Mouse (Mus musculus): Measurements from ENCODE around the gene Samhd1.
A peak's percentile ranks its signal among the peaks of the same experiment; 100 is the strongest.

Gene Samhd1

GRCm38 (mm10) chr2:157073378-157074052, 61.5 kb downstream of the Samhd1 start:
- peak; percentile 26 for DNase-seq (ENCODE audit: inconsistent age in 2 of 2, low spot score in 1 of 2)

- DNase-seq (ENCODE audit: inconsistent age in 2 of 2, low spot score in 1 of 2): peak; percentile 34 to 66
Observed at GRCm38 (mm10) chr2:157072316-157072990, 62.6 kb downstream of the Samhd1 start.

DNA sequence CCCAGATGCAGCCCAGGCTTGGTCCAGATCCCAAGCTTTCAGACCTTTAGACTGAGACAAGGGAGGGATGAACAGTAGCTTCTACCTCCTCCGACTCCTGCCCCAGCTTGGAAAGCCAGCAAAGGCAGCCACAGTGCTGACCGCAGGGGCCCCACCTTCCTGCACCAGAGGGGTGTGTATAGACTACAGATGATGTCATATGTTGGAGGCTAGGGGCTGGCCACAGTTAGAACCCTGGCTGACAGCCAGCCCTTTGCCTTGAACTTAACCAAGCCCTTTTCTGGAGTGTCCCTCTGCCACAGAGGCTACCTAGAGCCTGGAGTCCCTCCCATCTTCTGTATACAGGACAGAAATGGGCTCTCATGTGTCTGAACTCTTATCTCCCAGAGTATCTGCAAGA, 63.5 kb downstream of the Samhd1 start:
- DNase-seq (ENCODE audit: inconsistent age in 2 of 2, low spot score in 1 of 2): peak; percentile 92 to 95

DNA sequence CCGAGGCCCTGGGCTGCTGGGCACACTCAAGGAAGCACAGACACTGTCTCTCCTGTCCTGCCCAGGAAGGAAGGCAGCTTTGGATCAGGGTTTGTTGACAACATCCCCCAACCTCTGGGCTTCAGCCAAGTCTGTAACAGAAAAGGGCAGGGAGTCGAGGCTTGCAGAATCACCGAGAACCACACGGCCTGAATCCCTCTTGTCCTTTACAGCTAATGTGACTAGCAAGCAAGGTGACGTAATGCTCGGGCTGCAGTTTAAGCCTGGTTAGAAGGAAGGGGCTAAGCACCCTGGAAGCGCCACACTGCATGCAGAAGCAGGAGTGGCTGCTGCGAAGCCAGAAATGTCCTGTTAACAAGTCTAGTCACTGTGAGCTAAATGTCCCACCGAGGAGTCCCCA, 64.7 kb downstream of the Samhd1 start:
- DNase-seq (ENCODE audit: inconsistent age in 2 of 2, low spot score in 1 of 2): peak; percentile 82 to 90

GRCm38 (mm10) chr2:157069755-157070315, 65.2 kb downstream of the Samhd1 start:
- peak; percentile 28 to 69 for DNase-seq (ENCODE audit: inconsistent age in 2 of 2, low spot score in 1 of 2)

GRCm38 (mm10) chr2:157069355-157069735, 65.7 kb downstream of the Samhd1 start:
- DNase-seq (ENCODE audit: inconsistent age in 2 of 2, low spot score in 1 of 2): no peak

DNA sequence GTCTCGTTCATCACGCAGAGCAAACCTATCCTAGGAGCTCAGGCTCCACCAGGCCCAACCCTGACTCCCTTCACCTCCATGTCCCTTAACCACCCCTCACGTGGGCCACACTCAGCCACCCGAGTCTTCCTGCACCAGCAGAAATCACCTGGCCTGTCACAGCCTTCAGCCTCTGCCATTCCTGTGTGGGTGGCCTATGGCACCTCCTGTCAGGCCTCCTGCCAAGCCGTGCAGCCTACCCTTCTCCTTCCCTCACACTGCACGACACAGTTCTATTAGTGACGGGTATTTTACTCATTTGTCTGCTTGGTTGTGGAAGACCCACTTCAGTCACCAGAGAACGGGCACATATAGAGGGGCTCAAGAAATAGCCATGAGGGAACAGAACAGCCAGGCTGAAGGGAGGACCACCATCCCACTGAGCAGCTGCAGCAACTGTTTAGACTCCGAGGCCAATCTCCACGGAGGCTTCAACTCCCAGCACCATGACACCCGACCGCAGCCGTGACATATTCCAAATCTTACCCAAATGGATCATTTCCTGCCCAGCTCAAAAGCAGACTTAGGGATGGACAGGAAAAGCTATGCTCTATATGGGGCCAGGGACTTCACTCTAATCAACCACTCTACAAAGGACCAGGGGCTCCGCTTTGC, 66.2 kb downstream of the Samhd1 start:
- DNase-seq (ENCODE audit: inconsistent age in 2 of 2, low spot score in 1 of 2): peak; percentile 34 to 47

DNA sequence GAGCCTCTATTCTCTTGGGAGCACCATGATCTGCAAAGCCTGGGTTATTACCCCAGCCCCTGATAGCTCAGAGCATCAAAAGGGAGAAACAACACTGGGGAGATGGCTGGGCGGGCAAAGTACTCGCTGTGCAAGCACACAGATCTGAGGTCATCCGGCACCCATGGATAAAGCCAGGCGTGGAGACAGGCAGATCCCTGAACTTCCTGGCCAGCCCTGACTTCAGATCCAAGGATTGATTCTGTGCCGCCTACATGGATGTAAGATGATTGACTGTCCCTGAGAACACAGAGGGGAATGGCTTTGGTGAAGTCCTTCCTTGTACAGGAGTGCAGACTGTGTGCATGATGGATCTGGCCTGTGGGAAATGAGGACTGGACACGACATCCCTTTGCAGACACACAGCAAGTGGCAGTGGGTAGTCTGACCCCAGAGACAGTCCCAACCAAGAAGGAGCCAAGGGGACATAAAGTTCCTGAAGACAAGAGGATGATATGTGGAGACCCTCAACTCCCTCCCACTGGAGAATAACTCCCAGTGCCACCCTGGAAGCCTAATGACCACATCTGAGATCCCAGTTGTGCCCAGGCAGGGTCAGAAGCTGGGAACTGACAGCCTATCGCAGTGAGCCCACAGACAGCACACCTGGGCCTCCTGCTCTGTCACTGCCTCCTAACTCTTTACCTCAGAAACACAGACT, 68.2 kb downstream of the Samhd1 start:
- peak; percentile 18 to 33 for DNase-seq (ENCODE audit: inconsistent age in 2 of 2, low spot score in 1 of 2)

DNA sequence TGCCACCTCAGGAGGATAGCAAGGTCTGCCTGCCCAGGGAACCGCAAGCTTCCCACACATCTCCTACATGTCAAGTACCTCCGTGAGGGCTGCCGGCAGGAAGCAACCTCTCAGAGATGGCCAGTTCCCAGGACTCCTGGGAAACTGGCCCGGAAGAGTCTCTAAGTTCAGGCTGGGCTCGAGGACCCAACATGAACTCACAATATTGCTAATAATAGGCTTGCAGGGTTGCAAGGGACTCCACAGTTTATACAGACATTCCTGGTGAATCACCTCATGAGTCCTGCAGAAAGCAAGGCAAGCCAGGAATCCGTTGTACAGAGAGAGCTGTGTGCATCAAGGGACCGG, 69.2 kb downstream of the Samhd1 start:
- DNase-seq (ENCODE audit: inconsistent age in 2 of 2, low spot score in 1 of 2): peak; percentile 39 to 68

GRCm38 (mm10) chr2:157064978-157065878, 69.8 kb downstream of the Samhd1 start:
- DNase-seq (ENCODE audit: inconsistent age in 2 of 2, low spot score in 1 of 2): peak; percentile 77 to 78

DNA sequence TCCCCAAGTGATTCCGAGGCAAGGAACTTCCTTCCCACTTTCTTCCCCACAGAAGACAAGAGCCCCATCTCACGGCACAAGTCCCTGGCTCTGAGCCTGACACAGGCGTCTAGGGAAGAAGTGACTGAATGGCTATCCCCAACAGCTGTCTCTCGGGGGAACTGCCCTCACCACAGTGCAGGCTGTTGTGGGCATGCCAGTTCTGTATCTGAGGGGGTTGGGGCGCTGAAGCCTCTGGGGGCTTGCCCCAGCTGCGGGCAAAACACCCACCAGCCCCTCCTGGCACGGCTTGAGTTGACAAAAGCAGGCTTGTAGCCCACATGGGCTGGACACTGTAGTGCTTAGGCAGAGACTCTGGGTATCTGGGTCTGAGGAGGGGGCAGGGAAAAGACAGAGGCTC, 70.9 kb downstream of the Samhd1 start:
- DNase-seq (ENCODE audit: inconsistent age in 2 of 2, low spot score in 1 of 2): peak; percentile 22 to 48

DNA sequence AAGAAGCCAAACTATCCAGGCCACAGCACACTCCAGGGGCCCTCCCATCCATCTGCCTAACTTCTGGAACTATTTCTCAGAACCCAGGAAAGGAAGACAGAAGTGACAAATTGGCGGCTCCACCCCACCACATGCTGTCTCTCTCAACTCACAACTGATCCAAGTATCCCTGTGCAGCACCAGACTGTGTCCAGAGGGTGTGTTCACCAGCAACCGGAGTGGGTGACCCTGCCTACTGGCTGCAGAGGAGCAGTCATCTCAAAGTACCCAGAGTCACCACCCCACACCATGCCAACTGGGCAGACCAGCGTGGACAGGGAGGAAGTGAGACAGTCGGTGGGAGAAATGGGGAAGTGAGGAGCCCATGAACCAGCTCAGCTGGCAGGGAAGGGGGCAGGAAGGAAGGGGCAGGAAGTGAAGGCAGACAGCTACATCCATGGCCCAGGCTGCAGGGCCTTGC, 71.8 kb downstream of the Samhd1 start:
- DNase-seq (ENCODE audit: inconsistent age in 2 of 2, low spot score in 1 of 2): peak; percentile 45 to 63

- no peak for DNase-seq (ENCODE audit: inconsistent age in 2 of 2, low spot score in 1 of 2)
Observed at GRCm38 (mm10) chr2:157060557-157061305, 74.3 kb downstream of the Samhd1 start.

GRCm38 (mm10) chr2:157060037-157060436, 75.0 kb downstream of the Samhd1 start:
- peak in 1 of 2 experiments; percentile 20 for DNase-seq (ENCODE audit: inconsistent age in 2 of 2, low spot score in 1 of 2)

DNA sequence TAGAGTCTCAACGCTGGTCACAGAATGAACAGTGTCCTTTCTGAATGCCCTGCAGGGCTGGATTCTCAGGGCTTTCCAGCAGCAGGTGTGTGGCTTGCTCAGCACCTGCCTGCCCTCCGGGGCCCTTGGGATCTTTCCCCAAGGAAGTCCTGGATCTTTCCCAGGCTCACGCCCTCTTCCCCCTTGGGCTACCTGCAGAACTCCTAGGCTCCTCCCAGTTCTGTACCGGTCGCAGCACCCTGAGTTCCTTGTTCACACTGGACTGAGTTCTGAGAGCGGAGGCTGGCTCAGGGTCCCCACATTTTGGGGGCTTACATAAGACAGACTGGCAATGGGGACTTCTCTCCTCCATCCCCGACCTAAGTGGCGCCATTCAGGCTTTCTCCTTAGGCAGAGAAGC, 75.9 kb downstream of the Samhd1 start:
- DNase-seq (ENCODE audit: inconsistent age in 2 of 2, low spot score in 1 of 2): no peak

DNA sequence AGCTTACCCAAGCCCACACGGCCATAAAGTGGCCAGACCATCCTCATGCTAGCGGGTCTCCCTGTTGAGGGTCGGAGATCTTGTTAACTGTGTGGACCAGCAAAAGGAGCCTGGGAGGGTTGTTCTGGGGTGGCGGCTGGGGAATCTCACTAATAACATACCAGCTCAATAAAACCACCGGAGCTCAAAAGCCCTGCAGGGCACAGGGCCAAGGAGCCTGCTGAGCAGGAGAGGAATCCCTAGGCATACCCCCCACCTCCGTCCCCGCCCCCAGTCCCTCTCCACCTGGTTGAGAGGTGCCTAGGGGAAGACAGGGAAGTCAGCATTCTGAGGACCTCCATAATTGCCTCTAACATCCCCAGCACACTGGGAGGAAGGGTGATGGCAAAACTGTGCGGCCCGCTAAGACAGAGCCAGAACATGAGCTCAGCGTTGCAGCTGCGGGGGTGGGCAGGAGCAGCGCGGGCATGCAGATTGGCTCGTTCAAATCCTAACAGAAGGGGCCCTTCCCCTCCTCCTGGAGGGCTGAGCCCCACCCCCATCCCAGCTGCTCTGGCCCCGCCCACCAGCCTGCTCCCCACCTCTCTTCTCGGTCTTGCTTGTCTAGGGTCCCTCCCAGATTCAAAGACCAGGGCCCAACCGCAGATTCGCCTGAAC, 76.6 kb downstream of the Samhd1 start:
- DNase-seq (ENCODE audit: inconsistent age in 2 of 2, low spot score in 1 of 2): peak; percentile 32 to 55

- no peak for DNase-seq (ENCODE audit: inconsistent age in 2 of 2, low spot score in 1 of 2)
Observed at GRCm38 (mm10) chr2:157057758-157058157, 77.3 kb downstream of the Samhd1 start.

- peak; percentile 18 to 83 for DNase-seq (ENCODE audit: inconsistent age in 2 of 2, low spot score in 1 of 2)
Observed at GRCm38 (mm10) chr2:157057186-157057585, 77.9 kb downstream of the Samhd1 start.

- DNase-seq (ENCODE audit: inconsistent age in 2 of 2, low spot score in 1 of 2): peak in 1 of 2 experiments; percentile 68
Observed at GRCm38 (mm10) chr2:157055721-157056120, 79.3 kb downstream of the Samhd1 start.
